Mouse (Mus musculus) liver, embryonic 14.5 days (tissue): ENCODE measurements around the gene Corin.

ENCODE experiments used
- CTCF ChIP-seq: IDR thresholded peaks from 2 replicates; pipeline ENCODE4 v1.5.1; 2016; ENCODE audit warnings: antibody characterized with exemption, low read depth, control low read depth
- EP300 ChIP-seq: IDR thresholded peaks from 2 replicates; pipeline ENCODE4 v1.6.1; 2016; ENCODE audit warnings: antibody characterized with exemption, low read depth

GRCm38 (mm10) chr5:72502778-72503177 lies 1.5 kb downstream of the Corin start:
- TF ChIP-seq CTCF, result no peak
- TF ChIP-seq EP300, result no peak
